Mouse (Mus musculus) kidney, postnatal 10 days (tissue): ENCODE results near the gene Ndufv1.
"Not testable (repeated sequence)": the region's sequence is repeated elsewhere in the genome, so short reads cannot be mapped to it uniquely, and the experiment has no call there.

ENCODE experiments used
- DNase-seq: peaks from one replicate; pipeline ENCODE4 v3.0.0; 2021; ENCODE audit warnings: mixed read lengths

The Ndufv1 gene

GRCm38 (mm10) chr19:3966330-3967075 lies 46.1 kb downstream of the Ndufv1 start:
- no peak for DNase-seq

GRCm38 (mm10) chr19:3964030-3964429 lies 48.6 kb downstream of the Ndufv1 start:
- no peak for DNase-seq

GRCm38 (mm10) chr19:3962469-3962868 lies 50.1 kb downstream of the Ndufv1 start:
- DNase-seq: peak; percentile 59

GRCm38 (mm10) chr19:3961805-3962204 lies 50.8 kb downstream of the Ndufv1 start:
- DNase-seq: not testable (repeated sequence)

- no peak for DNase-seq
Measured at GRCm38 (mm10) chr19:3960211-3960610, 52.4 kb downstream of the Ndufv1 start.

- no peak for DNase-seq
Measured at GRCm38 (mm10) chr19:3959030-3959429, 53.6 kb downstream of the Ndufv1 start.

- peak; percentile 44 for DNase-seq
Measured at GRCm38 (mm10) chr19:3958470-3958869, 54.1 kb downstream of the Ndufv1 start, which contains the start of gene Aldh3b3. Aldh3b3 (plus strand) TSS chr19:3958645.
